Mouse (Mus musculus): ENCODE measurements around the gene Klf12. TPM values are rescaled to one million over a fixed set of nuclear protein-coding genes. Genes with fewer than 3 reads are reported as not detected.

Klf12 gene
- polyA plus RNA-seq, 1 experiment from 2014 or later = 5.5 TPM

DNA sequence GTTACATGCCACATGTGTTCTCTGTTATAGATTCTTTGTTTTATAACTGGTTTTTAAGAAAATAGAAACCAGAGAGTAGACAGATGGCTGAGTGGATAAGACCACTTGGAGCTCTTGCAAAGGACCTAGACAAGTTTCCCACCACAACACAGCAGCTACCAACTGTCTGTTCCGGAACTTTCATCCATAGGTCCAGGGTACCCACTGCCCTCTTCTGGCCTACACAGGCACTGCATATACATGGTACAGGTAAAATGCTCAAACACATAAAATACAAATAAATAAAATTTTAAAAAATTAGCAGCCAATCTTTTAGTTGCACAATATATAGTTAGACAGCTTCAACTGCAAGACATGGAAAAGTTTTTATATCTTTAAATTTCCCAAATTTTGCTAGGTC, 194.0 kb downstream of the Klf12 start:
- Histone ChIP-seq H3K4me3 (no peak overlapping the region), H3K9ac (no peak overlapping the region), H3K4me1 (no peaks in the 10 kb centered on the region), H3K4me2 (no peak overlapping the region), H3K9me3 (no peaks in the 10 kb centered on the region), H3K27me3 (replicated peaks) (no peaks in the 10 kb centered on the region), H3K36me3 (no peaks in the 10 kb centered on the region), H3K27ac (replicated peaks) (no peak overlapping the region)
- ATAC-seq (ENCODE audit: extremely low read depth, insufficient number of reproducible peaks, low FRiP score, low TSS enrichment) = no peak
- 86% methylated on average over 1 of the region's 1 CpGs for WGBS

DNA sequence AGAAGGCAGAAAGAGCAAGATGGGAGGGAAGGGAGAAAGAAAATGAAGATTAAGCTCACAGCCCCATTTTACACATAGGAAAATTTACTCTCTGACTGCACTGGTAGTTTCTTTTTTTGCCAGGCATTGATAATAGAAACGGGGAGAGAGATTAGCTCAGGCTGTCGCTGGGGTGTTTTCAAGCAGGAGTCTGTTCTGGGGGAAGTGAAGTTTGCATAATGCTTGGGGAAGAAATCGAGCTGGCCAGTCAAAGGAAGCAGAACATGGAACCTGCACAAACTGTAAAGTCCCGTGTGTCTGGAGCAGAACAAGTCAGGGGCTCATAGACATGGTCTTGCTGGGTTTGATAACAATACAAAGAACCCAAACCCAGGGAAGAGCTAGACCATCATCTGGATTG, 204.9 kb downstream of the Klf12 start:
- H3K27me3 ChIP-seq (replicated peaks) = no peaks in the 10 kb centered on the region
- no peak overlapping the region for H3K9ac ChIP-seq
- no peaks in the 10 kb centered on the region for H3K36me3 ChIP-seq
- H3K9me3 ChIP-seq = no peaks in the 10 kb centered on the region
- no peak for ATAC-seq (ENCODE audit: extremely low read depth, insufficient number of reproducible peaks, low FRiP score, low TSS enrichment)
- no peak overlapping the region for H3K4me2 ChIP-seq
- WGBS = 35% methylated on average over 4 of the region's 4 CpGs
- peaks cover 3% of the 10 kb centered on the region; the same call in 1 of the 2 replicates for H3K4me1 ChIP-seq
- no peak overlapping the region for H3K4me3 ChIP-seq
- H3K27ac ChIP-seq (replicated peaks) = no peak overlapping the region

DNA sequence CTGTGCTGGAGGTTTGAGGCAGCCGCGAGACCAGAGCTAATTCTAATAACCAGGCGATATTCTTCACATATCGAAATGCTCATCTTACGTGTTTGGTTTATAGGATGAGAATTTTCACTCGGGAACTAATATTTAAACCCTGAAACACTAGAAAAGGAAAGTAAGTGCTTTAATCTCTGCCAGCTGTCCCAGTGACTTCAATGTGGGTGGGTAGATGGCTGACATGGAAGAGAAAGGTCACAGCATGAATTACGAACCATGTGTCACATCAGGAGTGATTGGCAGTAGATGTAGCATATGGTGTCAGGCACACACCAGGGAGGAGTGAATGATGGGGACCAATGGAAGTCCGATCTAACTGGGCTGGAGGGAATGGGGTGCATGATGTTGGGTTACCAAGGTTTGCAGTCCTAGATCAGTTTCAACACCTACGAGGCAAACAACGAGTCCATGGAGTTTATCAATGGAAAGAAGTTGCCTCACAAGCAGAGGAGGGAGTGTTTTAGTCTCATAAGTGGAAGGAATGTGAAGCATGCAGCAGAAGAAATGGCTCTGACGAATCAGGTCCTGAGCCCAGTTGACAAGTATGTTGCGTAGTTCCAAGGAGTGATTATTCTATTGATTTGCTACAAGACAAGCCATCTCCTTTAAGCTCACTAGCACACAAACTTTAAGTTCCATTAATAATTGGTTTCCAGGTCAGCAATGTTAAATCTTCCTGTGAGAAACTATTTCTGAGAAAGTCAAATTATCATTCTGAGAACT, 211.9 kb downstream of the Klf12 start:
- no peaks in the 10 kb centered on the region for H3K27me3 ChIP-seq (replicated peaks)
- no peak overlapping the region for H3K9ac ChIP-seq
- H3K4me2 ChIP-seq = no peak overlapping the region; the same call in 1 of the 2 replicates
- ATAC-seq (ENCODE audit: extremely low read depth, insufficient number of reproducible peaks, low FRiP score, low TSS enrichment) = no peak
- H3K36me3 ChIP-seq = no peaks in the 10 kb centered on the region
- no peak overlapping the region for H3K4me3 ChIP-seq
- no peaks in the 10 kb centered on the region for H3K9me3 ChIP-seq
- 62% methylated on average over 12 of the region's 12 CpGs for WGBS
- no peak overlapping the region for H3K27ac ChIP-seq (replicated peaks)
- peaks cover 9% of the 10 kb centered on the region for H3K4me1 ChIP-seq

DNA sequence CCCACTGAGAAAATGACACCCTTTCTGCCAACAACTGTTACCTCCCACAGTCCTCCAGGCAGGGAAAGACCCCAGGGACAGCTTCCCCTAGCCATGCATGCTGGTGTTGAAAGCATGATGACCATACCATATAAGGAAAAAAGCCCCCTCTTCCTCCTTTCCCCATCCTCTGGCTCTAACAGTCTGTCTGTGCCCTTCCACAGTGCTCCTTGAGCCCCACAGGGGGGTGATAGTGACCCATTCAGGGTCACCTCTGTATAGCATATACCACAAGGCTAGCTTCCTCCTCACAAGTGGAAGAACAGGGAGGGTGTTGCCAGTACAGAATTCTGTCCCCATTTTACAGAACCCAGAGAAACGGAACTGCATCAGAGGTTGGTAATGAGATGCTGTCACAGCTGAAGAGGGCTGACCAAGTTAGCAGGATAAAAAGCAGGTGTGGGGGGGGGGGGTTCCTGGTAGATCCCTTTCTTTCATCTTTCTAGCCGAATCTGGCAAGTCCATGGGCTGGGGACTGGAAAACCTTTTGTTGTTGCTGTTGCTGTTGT, 214.9 kb downstream of the Klf12 start:
- Histone ChIP-seq H3K9me3 (no peaks in the 10 kb centered on the region), H3K27me3 (replicated peaks) (no peaks in the 10 kb centered on the region), H3K4me3 (no peak overlapping the region), H3K4me2 (no peak overlapping the region), H3K4me1 (peaks cover 9% of the 10 kb centered on the region), H3K27ac (replicated peaks) (no peak overlapping the region), H3K36me3 (no peaks in the 10 kb centered on the region), H3K9ac (no peak overlapping the region)
- WGBS = 40% methylated on average over 2 of the region's 2 CpGs
- no peak for ATAC-seq (ENCODE audit: extremely low read depth, insufficient number of reproducible peaks, low FRiP score, low TSS enrichment)

DNA sequence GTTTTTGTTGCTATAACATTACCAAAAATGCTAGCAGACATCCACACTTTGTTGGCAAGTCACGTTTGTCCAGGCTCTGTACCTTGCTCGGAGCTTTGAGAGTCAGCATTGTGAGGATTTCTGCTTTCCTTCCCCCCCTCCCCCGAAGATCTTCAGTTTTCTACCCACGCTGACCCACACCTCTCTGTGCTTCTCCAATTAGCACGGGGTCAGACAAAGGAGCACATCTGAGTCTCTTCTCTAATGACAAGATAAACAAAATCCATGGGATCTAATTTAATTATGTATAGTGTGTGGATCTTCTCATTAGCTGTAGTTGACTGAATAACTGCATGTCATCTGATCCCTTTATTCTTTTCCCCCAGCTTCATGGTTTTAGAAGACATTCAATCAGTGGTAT, 215.8 kb downstream of the Klf12 start:
- Histone ChIP-seq H3K9me3 (no peaks in the 10 kb centered on the region), H3K27ac (replicated peaks) (no peak overlapping the region), H3K27me3 (replicated peaks) (no peaks in the 10 kb centered on the region), H3K36me3 (no peaks in the 10 kb centered on the region), H3K4me1 (peaks cover 9% of the 10 kb centered on the region), H3K9ac (no peak overlapping the region), H3K4me2 (no peak overlapping the region), H3K4me3 (no peak overlapping the region)
- no peak for ATAC-seq (ENCODE audit: extremely low read depth, insufficient number of reproducible peaks, low FRiP score, low TSS enrichment)
- WGBS = 50% methylated on average over 5 of the region's 5 CpGs

DNA sequence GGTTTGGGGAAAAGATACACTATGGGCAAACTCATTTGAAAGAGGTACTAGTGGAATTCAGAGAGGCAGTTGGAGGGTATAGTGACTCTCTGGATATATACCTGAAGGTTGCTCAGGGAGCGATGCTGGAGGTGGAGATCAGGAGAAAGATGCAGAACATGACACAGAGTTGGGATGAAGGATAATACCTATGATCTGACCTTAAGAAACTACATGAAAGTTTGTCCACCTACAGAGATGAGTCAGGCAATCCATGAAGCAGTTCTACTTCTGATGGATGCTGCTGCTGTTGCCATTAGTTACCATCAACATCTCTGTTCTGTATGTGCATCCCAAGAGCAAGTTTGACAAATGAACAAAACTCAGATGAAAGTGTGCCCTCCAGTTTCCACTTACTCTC, 222.0 kb downstream of the Klf12 start:
- H3K36me3 ChIP-seq = no peaks in the 10 kb centered on the region
- no peaks in the 10 kb centered on the region for H3K27me3 ChIP-seq (replicated peaks)
- ATAC-seq (ENCODE audit: extremely low read depth, insufficient number of reproducible peaks, low FRiP score, low TSS enrichment) = no peak
- WGBS = 77% methylated on average over 1 of the region's 1 CpGs
- no peak overlapping the region for H3K27ac ChIP-seq (replicated peaks)
- H3K4me3 ChIP-seq = no peak overlapping the region
- H3K9ac ChIP-seq = no peak overlapping the region
- no peaks in the 10 kb centered on the region for H3K4me1 ChIP-seq
- H3K9me3 ChIP-seq = no peaks in the 10 kb centered on the region
- H3K4me2 ChIP-seq = no peak overlapping the region

DNA sequence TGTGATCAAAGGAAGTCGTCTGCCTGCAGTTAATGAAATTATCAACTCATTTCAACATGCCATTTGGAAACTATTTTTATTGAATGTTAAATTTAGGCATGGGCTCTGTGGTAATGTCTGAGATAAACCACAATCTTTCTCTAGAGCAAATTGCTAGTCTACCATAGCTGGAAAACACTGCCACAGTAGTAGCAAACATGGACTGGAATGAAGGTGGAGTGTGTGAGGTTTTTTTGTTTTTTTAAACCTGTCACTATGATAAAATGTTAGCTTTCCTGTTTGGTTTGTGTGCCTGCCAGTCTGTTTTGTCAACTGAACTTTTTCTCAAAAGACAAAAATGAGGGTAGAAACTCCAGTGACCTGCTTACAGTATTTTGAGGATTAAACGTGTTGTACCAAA, 230.3 kb downstream of the Klf12 start:
- no peak for ATAC-seq (ENCODE audit: extremely low read depth, insufficient number of reproducible peaks, low FRiP score, low TSS enrichment)
- Histone ChIP-seq H3K4me2 (no peak overlapping the region), H3K4me1 (peaks cover 4% of the 10 kb centered on the region; the same call in 1 of the 2 replicates), H3K4me3 (no peak overlapping the region), H3K9ac (no peak overlapping the region), H3K27me3 (replicated peaks) (no peaks in the 10 kb centered on the region), H3K9me3 (no peaks in the 10 kb centered on the region), H3K36me3 (no peaks in the 10 kb centered on the region), H3K27ac (replicated peaks) (no peak overlapping the region)
- WGBS = 56% methylated on average over 2 of the region's 2 CpGs

DNA sequence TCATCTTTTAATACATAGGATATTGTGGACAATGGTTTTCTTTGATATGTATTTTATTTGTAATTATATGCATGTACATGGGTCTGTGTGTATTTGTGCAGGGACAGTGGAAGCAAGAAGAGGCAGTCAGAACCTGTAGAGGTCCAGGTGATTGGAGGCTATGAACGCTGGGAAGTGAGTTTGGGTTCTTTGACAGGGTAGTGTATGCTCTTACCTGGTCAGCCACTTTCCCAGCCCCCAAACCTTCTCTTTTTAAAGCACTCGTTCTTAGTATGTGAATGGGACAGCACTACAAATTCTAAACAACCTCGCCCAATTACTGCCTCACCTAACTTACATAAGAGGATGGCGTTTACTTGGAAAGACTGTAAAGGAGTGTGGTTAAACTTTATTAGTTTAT, 231.0 kb downstream of the Klf12 start:
- Histone ChIP-seq H3K9me3 (no peaks in the 10 kb centered on the region), H3K36me3 (no peaks in the 10 kb centered on the region), H3K4me1 (peaks cover 4% of the 10 kb centered on the region; the same call in 1 of the 2 replicates), H3K4me2 (no peak overlapping the region), H3K4me3 (no peak overlapping the region), H3K9ac (no peak overlapping the region), H3K27ac (replicated peaks) (no peak overlapping the region), H3K27me3 (replicated peaks) (no peaks in the 10 kb centered on the region)
- 78% methylated on average over 4 of the region's 4 CpGs for WGBS
- ATAC-seq (ENCODE audit: extremely low read depth, insufficient number of reproducible peaks, low FRiP score, low TSS enrichment) = no peak

DNA sequence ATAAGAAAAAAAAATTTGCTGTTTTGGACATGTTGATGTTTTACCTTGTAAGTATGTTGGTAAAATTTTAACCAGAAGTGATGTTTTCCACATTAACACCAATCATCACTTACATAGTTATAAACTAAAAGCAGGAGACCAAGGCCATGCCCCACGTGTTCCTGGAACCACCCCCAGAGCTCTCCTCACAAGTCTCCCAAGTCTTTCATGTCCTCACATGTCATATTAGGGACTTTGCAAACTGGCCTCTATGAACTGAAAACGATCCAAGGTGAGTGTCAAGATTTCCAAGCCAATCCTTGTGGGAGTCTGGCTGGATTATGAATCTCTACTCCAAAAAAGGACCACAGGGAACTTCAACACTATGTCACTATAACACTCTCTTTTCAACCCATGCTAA, 231.6 kb downstream of the Klf12 start:
- 65% methylated on average over 2 of the region's 2 CpGs for WGBS
- no peaks in the 10 kb centered on the region for H3K27me3 ChIP-seq (replicated peaks)

DNA sequence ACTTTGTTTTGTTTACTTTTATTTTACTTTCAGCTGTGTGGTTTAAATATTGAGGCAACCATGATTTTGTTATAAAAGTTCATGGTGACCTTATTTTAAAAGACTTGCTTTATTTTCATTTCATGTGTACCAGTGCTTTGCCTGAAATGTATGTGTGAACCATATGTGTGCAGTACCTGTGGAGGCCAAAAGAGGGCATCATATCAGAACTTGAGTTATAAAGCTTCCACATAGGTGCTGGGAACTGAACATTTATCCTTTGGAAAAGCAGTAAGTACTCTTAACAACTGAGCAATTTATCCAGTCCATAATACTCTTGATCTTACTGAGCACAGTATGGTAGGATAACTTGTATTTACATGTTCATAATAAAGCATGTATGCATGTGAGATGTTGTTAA, 239.0 kb downstream of the Klf12 start:
- H3K27ac ChIP-seq (replicated peaks) = no peak overlapping the region
- H3K9ac ChIP-seq = no peak overlapping the region
- no peak for ATAC-seq (ENCODE audit: extremely low read depth, insufficient number of reproducible peaks, low FRiP score, low TSS enrichment)
- no peaks in the 10 kb centered on the region for H3K27me3 ChIP-seq (replicated peaks)
- no peak overlapping the region for H3K4me2 ChIP-seq
- H3K4me3 ChIP-seq = no peak overlapping the region
- no peaks in the 10 kb centered on the region for H3K36me3 ChIP-seq
- 0 out of 2 replicates have a peak, but pooled peaks cover 3% of the 10 kb centered on the region for H3K9me3 ChIP-seq
- H3K4me1 ChIP-seq = no peaks in the 10 kb centered on the region

More for the DNA sequence above, 231.6 kb downstream of the Klf12 start:
- Histone ChIP-seq H3K9me3 (no peaks in the 10 kb centered on the region), H3K4me2 (no peak overlapping the region), H3K9ac (no peak overlapping the region), H3K4me1 (peaks cover 4% of the 10 kb centered on the region; the same call in 1 of the 2 replicates), H3K4me3 (no peak overlapping the region), H3K27ac (replicated peaks) (no peak overlapping the region), H3K36me3 (no peaks in the 10 kb centered on the region)
- ATAC-seq (ENCODE audit: extremely low read depth, insufficient number of reproducible peaks, low FRiP score, low TSS enrichment) = no peak

DNA sequence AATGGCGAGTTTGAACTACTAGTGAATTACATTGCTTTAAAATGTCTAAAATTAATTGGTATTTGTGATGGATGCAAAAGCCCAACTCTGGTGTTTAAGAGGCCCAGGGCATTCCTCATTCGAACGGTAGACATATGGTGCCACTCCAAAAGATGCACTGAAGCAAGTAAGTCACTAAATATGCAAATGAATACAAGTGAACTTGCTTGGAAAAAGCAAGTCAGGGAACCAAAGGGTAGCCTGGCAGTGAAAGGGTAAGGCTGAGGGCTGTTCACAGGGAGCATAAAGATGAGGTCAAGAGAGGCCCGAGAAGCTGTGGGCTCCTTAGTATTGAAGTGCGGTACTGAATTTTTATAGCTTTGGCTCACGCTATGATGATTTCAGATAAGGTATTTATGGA, 242.7 kb downstream of the Klf12 start:
- ATAC-seq (ENCODE audit: extremely low read depth, insufficient number of reproducible peaks, low FRiP score, low TSS enrichment) = no peak
- 0 out of 2 replicates have a peak, but pooled peaks cover 3% of the 10 kb centered on the region for H3K9me3 ChIP-seq
- H3K4me3 ChIP-seq = no peak overlapping the region
- 84% methylated on average over 6 of the region's 6 CpGs for WGBS
- no peak overlapping the region for H3K27ac ChIP-seq (replicated peaks)
- no peak overlapping the region for H3K9ac ChIP-seq
- H3K4me2 ChIP-seq = no peak overlapping the region
- no peaks in the 10 kb centered on the region for H3K36me3 ChIP-seq
- H3K27me3 ChIP-seq (replicated peaks) = no peaks in the 10 kb centered on the region
- H3K4me1 ChIP-seq = no peaks in the 10 kb centered on the region

DNA sequence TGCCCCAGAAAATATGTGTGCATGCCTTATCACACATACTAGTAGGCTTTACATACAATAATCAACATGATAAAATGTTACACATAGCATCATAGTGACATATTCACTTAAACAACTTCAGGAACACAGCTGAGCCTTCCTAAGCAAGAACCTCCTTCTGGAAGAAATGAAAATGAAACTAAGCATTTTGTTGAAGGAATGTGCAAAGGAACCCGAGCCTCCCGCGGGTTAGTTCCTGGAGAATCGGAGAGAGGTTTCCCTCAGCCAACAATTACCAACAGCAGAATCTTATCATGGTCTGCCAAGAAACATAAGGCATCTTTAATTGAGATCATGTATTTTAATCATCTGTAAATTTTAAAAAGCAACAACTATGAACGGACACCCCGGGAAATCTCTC, 257.8 kb downstream of the Klf12 start:
- Histone ChIP-seq H3K9ac (no peak overlapping the region), H3K4me3 (no peak overlapping the region), H3K9me3 (no peaks in the 10 kb centered on the region), H3K4me1 (no peaks in the 10 kb centered on the region), H3K27me3 (replicated peaks) (no peaks in the 10 kb centered on the region), H3K4me2 (no peak overlapping the region), H3K27ac (replicated peaks) (no peak overlapping the region), H3K36me3 (peaks cover 11% of the 10 kb centered on the region)
- no peak for ATAC-seq (ENCODE audit: extremely low read depth, insufficient number of reproducible peaks, low FRiP score, low TSS enrichment)
- WGBS = 75% methylated on average over 6 of the region's 6 CpGs

All from heart, embryonic 13.5 days (tissue).